Mouse (Mus musculus): ENCODE measurements around the gene Cd27. TPM values are rescaled to one million over a fixed set of nuclear protein-coding genes. Genes with fewer than 3 reads are reported as not detected.

Cd27 gene
- polyA plus RNA-seq, 1 experiment from 2014 or later = 2.1 TPM

Small RNA genes lying within 50 kb of the gene (microRNA-seq; reads per million reads assigned to microRNA genes)
- gene Mir3098 (1.4 reads per million), gene Mir8113 (not detected)

Other genes starting within 250 kb of the Cd27 start
- 2.1 and 2.3 TPM in 2 replicates for gene Pianp, start 240.3 kb downstream of the Cd27 start, polyA plus RNA-seq (2015; fragmentation: Nextera tagmentation; extraction: Ambion mirVana)
- 13.7 and 14.7 TPM in 2 replicates for gene Zfp384, start 227.9 kb downstream of the Cd27 start, polyA plus RNA-seq (2015; fragmentation: Nextera tagmentation; extraction: Ambion mirVana)
- gene Ing4, start 197.2 kb downstream of the Cd27 start, polyA plus RNA-seq (2015; fragmentation: Nextera tagmentation; extraction: Ambion mirVana) = 152 and 158 TPM in 2 replicates
- gene Acrbp, start 187.3 kb downstream of the Cd27 start, polyA plus RNA-seq (2015; fragmentation: Nextera tagmentation; extraction: Ambion mirVana) = 16.3 and 20.4 TPM in 2 replicates
- gene Lpar5, start 169.1 kb downstream of the Cd27 start, polyA plus RNA-seq (2015; fragmentation: Nextera tagmentation; extraction: Ambion mirVana) = 0.30 and 0.60 TPM in 2 replicates
- gene Chd4, start 141.0 kb downstream of the Cd27 start, polyA plus RNA-seq (2015; fragmentation: Nextera tagmentation; extraction: Ambion mirVana) = 72.0 and 80.4 TPM in 2 replicates
- gene Nop2, start 105.1 kb downstream of the Cd27 start, polyA plus RNA-seq (2015; fragmentation: Nextera tagmentation; extraction: Ambion mirVana) = 68.6 and 69.3 TPM in 2 replicates
- gene Iffo1, start 91.8 kb downstream of the Cd27 start, polyA plus RNA-seq (2015; fragmentation: Nextera tagmentation; extraction: Ambion mirVana) = 7.9 and 8.7 TPM in 2 replicates
- gene Gapdh, start 70.5 kb downstream of the Cd27 start, polyA plus RNA-seq (2015; fragmentation: Nextera tagmentation; extraction: Ambion mirVana) = 2,036 and 2,102 TPM in 2 replicates
- gene Ncapd2, start 45.3 kb downstream of the Cd27 start, polyA plus RNA-seq (2015; fragmentation: Nextera tagmentation; extraction: Ambion mirVana) = 151 and 163 TPM in 2 replicates
- gene Mrpl51, start 45.2 kb downstream of the Cd27 start, polyA plus RNA-seq (2015; fragmentation: Nextera tagmentation; extraction: Ambion mirVana) = 213 and 228 TPM in 2 replicates
- 7.5 and 7.7 TPM in 2 replicates for gene Vamp1, start 21.5 kb downstream of the Cd27 start, polyA plus RNA-seq (2015; fragmentation: Nextera tagmentation; extraction: Ambion mirVana)
- 7.4 and 8.2 TPM in 2 replicates for gene Tapbpl, start 5.2 kb downstream of the Cd27 start, polyA plus RNA-seq (2015; fragmentation: Nextera tagmentation; extraction: Ambion mirVana)
- 0.19 and 0.65 TPM in 2 replicates for gene Tuba3a, start 49.0 kb upstream of the Cd27 start, polyA plus RNA-seq (2015; fragmentation: Nextera tagmentation; extraction: Ambion mirVana)
- gene Ltbr, start 76.9 kb upstream of the Cd27 start, polyA plus RNA-seq (2015; fragmentation: Nextera tagmentation; extraction: Ambion mirVana) = 71.6 and 73.7 TPM in 2 replicates
- gene Scnn1a, start 83.6 kb upstream of the Cd27 start, polyA plus RNA-seq (2015; fragmentation: Nextera tagmentation; extraction: Ambion mirVana) = 7.5 and 7.7 TPM in 2 replicates
- 91.0 and 93.2 TPM in 2 replicates for gene Tnfrsf1a, start 112.4 kb upstream of the Cd27 start, polyA plus RNA-seq (2015; fragmentation: Nextera tagmentation; extraction: Ambion mirVana)
- 4.9 and 6.0 TPM in 2 replicates for gene Plekhg6, start 143.8 kb upstream of the Cd27 start, polyA plus RNA-seq (2015; fragmentation: Nextera tagmentation; extraction: Ambion mirVana)

Measured in kidney, embryonic 16.5 days (tissue).